ENCODE assay signal across 10 mouse cellular contexts in the genomic region with DNA sequence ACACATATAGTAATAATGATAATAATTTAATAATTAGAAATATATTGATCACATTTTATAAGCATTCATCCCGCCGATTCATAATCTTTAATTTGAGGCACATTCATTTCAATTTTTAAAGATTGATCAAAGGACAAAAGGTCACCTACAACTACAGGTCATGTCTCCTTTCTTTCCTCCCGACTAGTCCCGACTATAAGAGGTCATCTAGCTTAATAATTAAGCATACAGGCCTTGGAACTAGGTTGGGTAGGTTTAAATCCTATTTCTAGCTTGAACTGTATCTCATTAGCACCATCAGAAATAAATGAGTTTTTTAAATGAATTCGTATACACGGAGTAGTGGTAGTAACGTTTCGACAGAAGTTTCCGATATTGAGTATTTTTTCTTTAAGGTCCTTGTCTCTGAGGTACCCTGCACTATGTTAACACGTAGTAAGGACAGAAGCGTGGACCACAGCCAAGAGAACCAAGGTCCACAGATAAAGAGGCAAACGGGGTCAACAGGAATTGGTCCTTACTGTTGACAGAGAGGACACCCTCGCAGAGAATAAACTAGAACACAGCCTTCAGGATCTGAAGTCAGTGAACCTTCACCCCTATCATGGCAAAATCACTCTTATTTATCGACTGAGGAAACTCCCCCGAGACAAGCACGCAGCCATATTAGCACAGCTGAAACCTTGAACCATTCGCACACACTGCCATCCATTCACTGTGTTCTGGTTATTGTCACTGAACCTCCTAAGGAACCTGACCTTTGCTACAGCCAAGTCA.
DNase-seq lines count a peak whose midpoint lies in the region; ATAC-seq lines count a peak whose summit lies in the region.
"Had no signal": no experiment of that assay in that cellular context is flagged by ENCODE, and none has a peak within 500 bp of the region (broad histone marks: within the 10 kb centered on the region; RNA-seq: fewer than 3 reads in every experiment).

No protein-coding gene starts in this region.

- 0 out of 2 replicates have a peak overlapping the region, but pooled peaks have one; percentile 62 for H3K27ac ChIP-seq in hindbrain, embryonic 10.5 days
- H3K27ac ChIP-seq in hindbrain, embryonic 13.5 days = no peak overlapping the region
- H3K27ac ChIP-seq in liver, embryonic 15.5 days (replicated peaks) = no peak overlapping the region
- H3K27ac ChIP-seq: hindbrain, embryonic 15.5 days had no signal

- WGBS in hindbrain, embryonic 10.5 days = 82% methylated on average over 17 of the region's 17 CpGs
- WGBS in hindbrain, embryonic 13.5 days = 68% methylated on average over 17 of the region's 17 CpGs
- WGBS in liver, embryonic 15.5 days (ENCODE audit: insufficient replicate concordance) = 51% methylated on average over 17 of the region's 17 CpGs

- ATAC-seq in hindbrain, embryonic 13.5 days (ENCODE audit: low FRiP score) = no peak
- peak; percentile 65 for ATAC-seq in liver, embryonic 15.5 days (ENCODE audit: insufficient read depth)

- no peak overlapping the region for H3K4me2 ChIP-seq in hindbrain, embryonic 13.5 days
- 0 out of 2 replicates have a peak overlapping the region, but pooled peaks have one; percentile 7 for H3K4me2 ChIP-seq in liver, embryonic 15.5 days
- H3K4me2 ChIP-seq: embryonic facial prominence, embryonic 12.5 days; hindbrain, embryonic 15.5 days had no signal

- no peak overlapping the region for H3K4me3 ChIP-seq in hindbrain, embryonic 10.5 days
- no peak overlapping the region for H3K4me3 ChIP-seq in hindbrain, embryonic 13.5 days
- H3K4me3 ChIP-seq in liver, embryonic 15.5 days (replicated peaks) = no peak overlapping the region
- H3K4me3 ChIP-seq: embryonic facial prominence, embryonic 12.5 days; hindbrain, embryonic 15.5 days had no signal

- no peaks in the 10 kb centered on the region for H3K36me3 ChIP-seq in hindbrain, embryonic 10.5 days
- no peaks in the 10 kb centered on the region for H3K36me3 ChIP-seq in hindbrain, embryonic 13.5 days
- H3K36me3 ChIP-seq in liver, embryonic 15.5 days (replicated peaks) = no peaks in the 10 kb centered on the region
- H3K36me3 ChIP-seq: embryonic facial prominence, embryonic 12.5 days; hindbrain, embryonic 15.5 days had no signal

- H3K4me1 ChIP-seq in hindbrain, embryonic 10.5 days (replicated peaks) = peaks cover 42% of the 10 kb centered on the region
- peaks cover 28% of the 10 kb centered on the region for H3K4me1 ChIP-seq in hindbrain, embryonic 13.5 days (replicated peaks)
- H3K4me1 ChIP-seq in liver, embryonic 15.5 days (replicated peaks) = peaks cover 43% of the 10 kb centered on the region

- H3K9ac ChIP-seq in hindbrain, embryonic 13.5 days = no peak overlapping the region
- no peak overlapping the region for H3K9ac ChIP-seq in liver, embryonic 15.5 days
- H3K9ac ChIP-seq: embryonic facial prominence, embryonic 12.5 days; hindbrain, embryonic 15.5 days had no signal

- no peak for DNase-seq in hindbrain, embryonic 10.5 days (ENCODE audit: low spot score)
- DNase-seq in adrenal gland, postnatal 14 days = peak; percentile 76
- DNase-seq in kidney, adult 18-20 months = peak; percentile 54
- DNase-seq in frontal cortex, adult 2 months (ENCODE audit: extremely low spot score in 1 of 2, low spot score in 1 of 2) = no peak
- no peak for DNase-seq in Muller cell, postnatal 12 days (ENCODE audit: inconsistent ontology term)
- no peak for DNase-seq in left cerebral cortex, postnatal 36 days (ENCODE audit: low spot score in 2 of 2)

- no peaks in the 10 kb centered on the region for H3K27me3 ChIP-seq in hindbrain, embryonic 10.5 days (ENCODE audit: insufficient read depth, poor library complexity, severe bottlenecking)
- H3K27me3 ChIP-seq in hindbrain, embryonic 13.5 days = no peaks in the 10 kb centered on the region
- no peaks in the 10 kb centered on the region for H3K27me3 ChIP-seq in liver, embryonic 15.5 days
- H3K27me3 ChIP-seq: embryonic facial prominence, embryonic 12.5 days; hindbrain, embryonic 15.5 days had no signal

- intact Hi-C loops in left cerebral cortex, postnatal 36 days (cut with DNase I) = loop anchor here (5.0 to 10.0 kb wide), 4 partner anchors 217 to 397 kb away; no protein-coding TSS in a partner anchor

- no peaks in the 10 kb centered on the region for H3K9me3 ChIP-seq in hindbrain, embryonic 10.5 days
- no peaks in the 10 kb centered on the region for H3K9me3 ChIP-seq in hindbrain, embryonic 13.5 days
- H3K9me3 ChIP-seq in liver, embryonic 15.5 days (replicated peaks) = no peaks in the 10 kb centered on the region
- H3K9me3 ChIP-seq: embryonic facial prominence, embryonic 12.5 days; hindbrain, embryonic 15.5 days had no signal

Comparison
In these comparisons a context has a peak if more than half of its experiments do, and no peak if none do; other contexts are left out.
1. DNase-seq: peak in adrenal gland, postnatal 14 days (single experiment) and kidney, adult 18-20 months (single experiment); none in hindbrain, embryonic 10.5 days (single experiment), frontal cortex, adult 2 months (0 of 2), Muller cell, postnatal 12 days (single experiment) and left cerebral cortex, postnatal 36 days (0 of 2).